Mouse (Mus musculus): ENCODE data around the gene Rbl1.
A peak's percentile ranks its signal among the peaks of the same experiment; 100 is the strongest.
"Not testable (repeated sequence)": the region's sequence is repeated elsewhere in the genome, so short reads cannot be mapped to it uniquely, and the experiment has no call there.

Rbl1 gene

GRCm38 (mm10) chr2:157204366-157205218 lies at the start of gene Rbl1:
Gene Rbl1, minus strand, starts transcription at chr2:157204534.
- DNase-seq: peak; percentile 82 to 88

DNA sequence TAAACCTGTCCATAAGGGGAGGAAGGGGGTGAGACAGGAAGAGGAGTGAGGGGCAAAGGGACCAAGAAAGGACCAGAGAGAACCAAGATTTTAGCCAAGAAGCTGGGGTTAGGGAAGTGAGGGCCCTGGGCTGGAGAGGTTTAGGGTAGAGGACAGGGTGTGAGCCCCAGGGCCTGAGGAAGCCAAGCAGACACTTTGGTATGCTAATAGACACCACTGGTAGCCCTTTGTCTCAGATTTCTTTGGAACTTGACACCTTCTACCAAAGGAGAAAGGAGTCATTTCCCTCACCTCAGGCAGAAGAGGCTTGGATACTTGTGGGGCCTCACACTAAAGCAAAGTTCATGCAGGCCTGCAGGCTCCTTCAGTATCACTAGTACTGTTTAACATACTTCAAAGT lies 43.8 kb upstream of the Rbl1 start:
- no peak for DNase-seq

DNA sequence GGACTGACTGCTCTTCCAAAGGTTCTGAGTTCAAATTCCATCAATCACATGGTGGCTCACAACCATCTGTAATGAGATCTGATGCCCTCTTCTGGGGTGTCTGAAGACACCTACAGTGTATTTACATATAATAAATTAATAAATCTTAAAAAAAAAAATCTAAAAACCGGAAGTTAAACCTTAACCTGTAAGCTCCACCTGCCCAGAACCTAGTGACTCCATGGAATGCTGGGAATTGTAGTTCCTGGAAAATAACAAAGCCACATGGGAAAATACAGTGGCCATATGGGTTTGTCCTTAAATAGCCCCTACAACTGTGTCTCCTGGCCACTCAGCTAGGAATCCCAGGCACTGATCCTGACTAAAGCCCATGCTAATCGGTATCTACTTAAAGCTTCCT lies 41.3 kb upstream of the Rbl1 start:
- DNase-seq: no peak

GRCm38 (mm10) chr2:157245001-157245400 lies 40.7 kb upstream of the Rbl1 start:
- DNase-seq: no peak

GRCm38 (mm10) chr2:157235946-157236345 lies 31.6 kb upstream of the Rbl1 start:
- no peak for DNase-seq

- not testable (repeated sequence) for DNase-seq
Observed at GRCm38 (mm10) chr2:157221916-157222315, 17.6 kb upstream of the Rbl1 start.

GRCm38 (mm10) chr2:157220108-157220507 lies 15.8 kb upstream of the Rbl1 start:
- no peak for DNase-seq

DNA sequence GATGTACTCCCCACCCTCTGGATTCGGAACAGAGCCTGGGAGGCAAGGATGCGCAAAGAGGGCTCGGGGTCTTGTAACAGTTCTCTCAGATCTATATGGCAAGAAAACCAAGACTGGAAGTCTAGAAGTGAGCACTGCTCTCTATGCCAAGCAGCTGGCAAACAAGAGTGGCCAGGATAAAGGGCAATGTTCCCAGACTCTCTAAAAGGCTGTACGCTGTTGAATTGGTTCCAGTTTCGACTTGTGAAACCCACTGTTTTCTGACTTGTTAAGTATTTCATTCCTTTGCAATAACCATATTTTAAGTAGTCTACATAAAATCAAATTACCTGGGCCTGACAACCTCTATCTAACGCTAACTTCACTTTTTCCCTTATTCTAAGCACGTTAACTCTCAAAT lies 7.4 kb upstream of the Rbl1 start:
- no peak for DNase-seq

DNA sequence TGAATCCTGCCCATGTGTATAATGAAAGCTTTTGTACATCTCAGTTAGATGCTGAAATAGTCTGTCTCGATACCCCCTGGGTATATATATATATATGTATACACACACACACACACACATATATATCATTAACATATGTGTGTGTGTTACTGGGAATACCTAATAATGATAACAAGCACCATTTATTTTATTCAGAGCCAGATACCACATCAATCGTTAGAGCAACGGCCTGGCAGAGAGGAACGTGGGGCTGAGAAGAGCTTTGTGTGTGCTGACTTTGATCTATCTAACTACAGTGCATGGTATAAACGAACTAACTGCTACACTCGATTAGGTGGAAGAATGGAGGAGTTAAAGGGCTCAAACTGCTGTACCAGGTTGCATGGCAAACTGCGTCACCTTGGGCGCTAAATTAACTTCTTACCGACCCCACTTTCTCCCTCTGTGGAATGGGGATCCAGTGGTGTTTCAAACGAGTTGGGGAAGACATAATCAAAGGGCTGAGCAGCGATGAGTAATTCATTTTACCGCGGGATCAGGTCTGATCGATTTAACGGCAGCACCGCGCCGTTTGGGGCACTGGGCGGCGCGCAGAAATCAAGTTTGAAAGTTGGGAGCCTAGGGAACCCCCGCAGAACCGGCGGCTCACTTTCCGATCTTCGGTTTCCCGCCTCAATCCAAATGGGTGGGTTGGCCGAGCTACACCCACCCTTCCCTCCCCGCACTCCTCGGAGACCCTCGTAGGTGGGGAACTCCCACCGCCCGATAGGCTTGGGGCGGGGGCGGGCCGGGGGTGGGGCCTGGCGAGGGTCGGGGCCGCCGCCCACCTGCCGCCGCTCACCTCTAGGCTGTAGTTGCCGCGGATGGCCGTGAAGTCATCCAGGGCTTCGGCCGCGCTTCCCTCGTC lies 622 bp downstream of the Rbl1 start:
- peak in 1 of 2 experiments; percentile 25 for DNase-seq

DNA sequence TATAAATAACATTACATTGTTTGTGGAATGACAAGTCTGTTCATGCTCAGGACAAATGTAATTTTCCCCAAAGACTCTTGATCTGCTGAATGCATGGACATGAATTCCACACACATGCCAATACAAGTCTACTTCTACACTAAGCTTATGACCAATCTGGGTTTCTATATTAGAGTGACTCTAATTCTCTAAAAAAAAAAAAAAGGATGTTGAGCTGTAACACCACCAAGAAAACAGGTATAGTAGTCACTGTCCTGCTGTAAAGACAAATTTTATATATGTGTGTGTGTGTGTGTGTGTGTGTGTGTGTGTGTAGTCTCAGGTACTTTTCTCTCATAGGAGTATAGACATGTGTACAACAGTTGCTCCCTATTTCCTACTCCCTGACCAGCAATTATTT lies 1.3 kb downstream of the Rbl1 start:
- DNase-seq: no peak

- DNase-seq: no peak
Observed at GRCm38 (mm10) chr2:157202361-157202760, 2.0 kb downstream of the Rbl1 start.

- DNase-seq: peak; percentile 25 to 48
Observed at GRCm38 (mm10) chr2:157201081-157201830, 3.1 kb downstream of the Rbl1 start.

GRCm38 (mm10) chr2:157198405-157198804 lies 5.9 kb downstream of the Rbl1 start:
- DNase-seq: not testable (repeated sequence)

- DNase-seq: no peak
Observed at GRCm38 (mm10) chr2:157190651-157191050, 13.7 kb downstream of the Rbl1 start.

GRCm38 (mm10) chr2:157187223-157187622 lies 17.1 kb downstream of the Rbl1 start:
- no peak for DNase-seq

DNA sequence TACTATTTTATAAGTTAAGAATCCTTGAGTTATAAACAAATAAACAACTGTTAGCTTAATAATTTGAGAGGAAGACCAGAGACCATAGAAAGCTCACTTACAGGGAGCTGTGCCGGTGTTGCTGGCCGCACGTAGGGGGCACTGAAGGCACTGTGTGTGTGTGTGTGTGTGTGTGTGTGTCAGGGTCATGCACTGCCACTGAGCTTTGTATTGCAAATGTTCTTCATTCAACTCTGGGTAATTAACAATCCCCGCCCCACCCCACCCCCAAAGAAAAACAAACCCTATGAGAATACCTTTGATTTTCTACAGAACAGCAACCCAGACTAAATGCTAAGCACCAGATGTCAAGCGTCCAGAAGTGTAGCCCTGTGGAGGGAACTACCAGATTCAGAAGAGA lies 17.8 kb downstream of the Rbl1 start:
- no peak for DNase-seq

DNA sequence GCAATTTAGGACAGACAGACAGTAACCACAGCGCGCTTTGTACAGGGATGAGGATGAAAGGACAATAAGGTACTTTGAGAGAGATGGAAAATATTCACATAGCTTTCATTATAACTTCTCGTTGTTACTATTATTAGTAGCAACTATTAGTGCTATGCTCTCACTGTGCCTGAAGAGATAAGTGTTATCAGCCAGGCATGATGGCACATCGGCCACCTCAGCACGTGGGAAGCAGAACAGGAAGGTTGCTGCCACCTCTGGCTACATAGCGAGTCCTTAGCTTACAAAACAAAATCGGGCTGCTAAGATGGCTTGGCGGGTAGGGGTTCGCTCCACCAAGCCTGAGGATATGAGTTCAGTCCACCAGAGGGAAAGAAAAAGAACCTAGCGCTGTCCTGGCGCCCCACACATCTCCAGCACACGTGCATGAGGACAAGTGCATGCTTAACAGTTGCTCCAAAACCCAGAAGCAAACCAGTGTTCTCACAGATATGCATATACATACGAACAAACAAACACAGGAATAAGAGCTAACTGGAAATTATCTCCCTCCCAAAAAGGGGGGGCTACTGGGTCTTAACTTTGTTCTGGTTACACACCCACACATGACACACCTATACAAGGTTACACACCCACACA lies 19.2 kb downstream of the Rbl1 start:
- DNase-seq: no peak

DNA sequence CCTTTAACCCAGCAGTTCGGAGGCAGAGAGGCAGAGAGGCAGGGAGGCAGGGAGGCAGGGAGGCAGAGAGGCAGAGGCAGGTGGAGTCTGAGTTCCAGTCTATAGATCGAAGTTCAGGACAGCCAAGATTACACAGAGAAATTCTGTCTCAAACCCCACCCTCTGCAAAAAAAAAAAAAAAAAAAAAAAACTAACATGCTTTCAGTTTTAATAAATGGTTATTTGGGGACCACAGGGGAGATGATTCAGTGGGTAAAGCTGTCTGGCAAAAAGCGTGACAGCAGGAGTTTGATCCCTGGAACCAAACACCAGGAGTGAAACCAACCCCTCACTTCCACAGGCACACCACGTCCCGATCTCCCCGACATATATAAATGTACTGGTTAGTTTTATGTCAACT lies 26.2 kb downstream of the Rbl1 start:
- no peak for DNase-seq

DNA sequence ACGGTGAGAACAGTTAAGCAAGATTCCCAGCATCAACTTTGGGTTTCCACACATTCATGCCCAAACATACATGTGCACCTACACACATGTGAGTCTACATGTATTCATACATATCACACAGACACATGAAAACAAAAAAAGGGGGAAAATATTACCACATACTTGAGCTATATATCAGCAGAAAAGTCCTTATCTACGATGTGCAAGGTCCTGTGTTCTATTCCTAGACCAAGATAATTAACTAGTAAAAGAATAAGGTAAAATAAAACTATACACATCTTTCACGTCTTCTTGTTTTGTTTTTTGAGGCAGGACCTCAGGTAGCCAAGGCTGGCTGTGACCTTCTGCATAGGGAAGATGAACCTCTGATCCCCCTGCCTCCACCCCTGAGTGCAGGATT lies 28.1 kb downstream of the Rbl1 start:
- no peak for DNase-seq

DNA sequence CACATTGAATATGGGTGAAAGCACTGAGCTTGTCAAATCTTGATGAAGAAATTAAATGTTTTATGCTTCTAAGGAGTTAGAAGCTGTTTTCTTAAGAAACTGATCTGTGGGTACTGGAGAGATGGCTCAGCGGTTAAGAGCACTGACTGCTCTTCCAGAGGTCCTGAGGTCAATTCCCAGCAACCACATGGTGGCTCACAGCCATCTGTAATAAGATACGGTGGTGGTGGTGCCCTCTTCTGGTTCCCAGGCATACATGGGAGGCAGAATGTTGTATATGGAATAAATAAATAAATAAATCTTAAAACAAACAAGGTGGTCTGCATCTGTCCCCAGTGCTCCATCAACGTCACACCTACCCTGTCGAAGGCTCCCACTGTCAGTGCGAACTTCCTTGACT lies 29.9 kb downstream of the Rbl1 start:
- no peak for DNase-seq

GRCm38 (mm10) chr2:157173555-157173954 lies 30.8 kb downstream of the Rbl1 start:
- peak in 1 of 2 experiments; percentile 7 for DNase-seq

- DNase-seq: no peak
Observed at GRCm38 (mm10) chr2:157172984-157173383, 31.4 kb downstream of the Rbl1 start.

DNA sequence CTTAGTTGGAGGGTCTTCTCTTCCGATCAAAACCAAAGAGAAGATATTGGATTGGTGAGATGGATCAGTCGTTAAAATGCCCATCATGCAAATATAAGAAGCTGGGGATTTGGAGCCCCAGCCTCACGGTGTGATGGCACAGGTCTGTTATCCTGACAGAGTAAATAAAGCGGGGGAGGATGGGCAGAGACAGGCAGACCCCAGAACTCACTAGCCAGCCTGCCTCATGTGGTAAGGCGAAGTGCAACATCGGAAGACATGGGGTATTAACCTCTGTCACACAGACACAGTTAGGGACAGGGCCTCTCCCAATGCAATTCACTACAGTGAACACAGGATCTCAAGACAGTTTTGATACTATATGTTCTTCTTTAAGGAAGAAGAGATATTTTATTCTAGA lies 33.7 kb downstream of the Rbl1 start:
- no peak for DNase-seq
